Comparison of ENCODE assay signal across 8 mouse cellular contexts in the genomic region with DNA sequence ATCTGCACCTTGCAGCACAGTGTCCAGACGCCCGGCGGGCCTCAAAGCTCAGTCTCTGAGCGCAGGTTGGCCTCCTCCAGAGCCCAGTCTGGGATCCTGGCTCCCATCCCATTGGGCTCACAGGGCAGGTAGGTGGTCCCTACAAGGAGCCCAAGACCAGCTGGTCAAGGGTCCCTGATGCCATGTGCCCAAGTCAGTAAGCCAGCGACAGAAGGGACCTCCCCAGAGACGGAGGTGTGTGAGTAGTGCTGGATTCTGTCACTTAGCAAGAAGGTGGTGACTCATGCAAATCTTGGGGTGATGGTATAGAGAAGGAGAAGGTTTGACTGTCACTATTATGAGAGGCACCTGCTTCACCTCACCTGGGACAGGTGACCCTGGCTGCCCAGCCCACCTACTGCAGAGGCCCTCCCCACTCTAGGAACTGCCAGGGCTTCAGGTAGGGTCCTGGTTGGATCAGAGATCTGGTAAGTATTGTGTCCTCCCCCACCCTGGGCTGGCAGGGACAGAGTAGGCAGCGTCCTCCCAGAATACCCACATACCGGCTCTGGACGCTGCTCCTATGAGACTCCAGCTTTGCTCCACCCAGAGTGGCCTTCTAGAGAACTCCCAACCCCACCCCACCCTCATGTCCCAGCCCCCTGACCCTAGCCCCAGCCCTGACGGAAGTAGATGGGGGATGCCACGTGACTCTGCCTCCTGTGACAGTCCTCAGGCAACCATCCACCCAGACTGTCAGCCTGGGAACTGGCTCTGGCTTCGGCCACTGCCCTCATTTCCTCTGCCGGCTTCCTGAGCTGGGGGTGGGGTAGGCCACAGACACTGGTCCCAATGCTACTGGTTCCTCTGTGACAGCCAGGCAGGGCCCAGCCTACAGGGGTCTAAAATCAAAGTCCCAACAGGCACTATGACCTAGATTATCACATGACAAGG. TPM values are rescaled to one million over a fixed set of nuclear protein-coding genes. Genes with fewer than 3 reads are reported as not detected.
A peak's percentile ranks its signal among the peaks of the same experiment; 100 is the strongest.
DNase-seq lines count a peak whose midpoint lies in the region; ATAC-seq lines count a peak whose summit lies in the region.

No protein-coding gene starts in this region.

- intact Hi-C loops in heart, postnatal 10 days (cut with DNase I), result no loop called here

- ATAC-seq in neural tube, embryonic 13.5 days (ENCODE audit: low read depth), result no peak

- peak overlapping the region; percentile 46 for H3K27ac ChIP-seq in neural tube, embryonic 13.5 days (replicated peaks)

- no peaks in the 10 kb centered on the region for H3K9me3 ChIP-seq in neural tube, embryonic 13.5 days
- H3K9me3 ChIP-seq in megakaryocyte, embryonic 14.5 days, result no peaks in the 10 kb centered on the region

- 0 out of 2 replicates have a peak overlapping the region, but pooled peaks have one; percentile 39 for H3K9ac ChIP-seq in neural tube, embryonic 13.5 days

- 69% methylated on average over 13 of the region's 13 CpGs for WGBS in neural tube, embryonic 13.5 days

- no peak for DNase-seq in neural tube, embryonic 10.5 days (ENCODE audit: extremely low spot score, low spot score)
- DNase-seq in cerebellum, postnatal 36 days, result peak; percentile 68 to 75
- peak; percentile 85 to 86 for DNase-seq in heart, postnatal 10 days
- DNase-seq in kidney, postnatal 36 days, result peak; percentile 85 to 89
- no peak for DNase-seq in urinary bladder, postnatal 14 days (ENCODE audit: low spot score)
- no peak for DNase-seq in thymus, postnatal 14 days

- no peak overlapping the region for H3K4me2 ChIP-seq in neural tube, embryonic 13.5 days

- H3K36me3 ChIP-seq in neural tube, embryonic 13.5 days, result no peaks in the 10 kb centered on the region
- H3K36me3 ChIP-seq in megakaryocyte, embryonic 14.5 days (replicated peaks; ENCODE audit: low read length), result peaks cover 3% of the 10 kb centered on the region

- H3K4me1 ChIP-seq in neural tube, embryonic 13.5 days (replicated peaks), result peaks cover 60% of the 10 kb centered on the region
- peaks cover 89% of the 10 kb centered on the region for H3K4me1 ChIP-seq in megakaryocyte, embryonic 14.5 days

- H3K4me3 ChIP-seq in neural tube, embryonic 13.5 days, result no peak overlapping the region
- H3K4me3 ChIP-seq in megakaryocyte, embryonic 14.5 days (replicated peaks), result peak overlapping the region; percentile 90

- peaks cover 3% of the 10 kb centered on the region; the same call in 1 of the 2 replicates for H3K27me3 ChIP-seq in neural tube, embryonic 13.5 days
- peaks cover 29% of the 10 kb centered on the region for H3K27me3 ChIP-seq in megakaryocyte, embryonic 14.5 days (replicated peaks)

RNA-seq across cellular contexts. Expression of a gene that starts 5.5 kb away (rescaled TPM):
- 28.2 and 34.2 TPM in 2 replicates for polyA plus RNA-seq in neural tube, embryonic 13.5 days (2015; fragmentation: Nextera tagmentation; extraction: Ambion mirVana)
- total RNA-seq in heart, postnatal 10 days (2021), result 1 to 10 TPM; 5.6 to 7.7 TPM
- 4.9 and 5.4 TPM in 2 replicates for polyA plus RNA-seq in megakaryocyte, embryonic 14.5 days (2012; ENCODE audit: insufficient read depth, low replicate concordance)

RNA-seq across cellular contexts. Expression of a gene that starts 45.2 kb away (rescaled TPM):
- 26.1 and 31.3 TPM in 2 replicates for polyA plus RNA-seq in neural tube, embryonic 13.5 days (2015; fragmentation: Nextera tagmentation; extraction: Ambion mirVana)
- total RNA-seq in heart, postnatal 10 days (2021), result 10 to 100 TPM; 10.6 to 13.6 TPM
- 1.5 and 10.4 TPM in 2 replicates for polyA plus RNA-seq in megakaryocyte, embryonic 14.5 days (2012; ENCODE audit: insufficient read depth, low replicate concordance)

RNA-seq across cellular contexts. Expression of a gene that starts 57.1 kb away (rescaled TPM):
- polyA plus RNA-seq in neural tube, embryonic 13.5 days (2015; fragmentation: Nextera tagmentation; extraction: Ambion mirVana), result 20.6 and 21.7 TPM in 2 replicates
- total RNA-seq in heart, postnatal 10 days (2021), result 10 to 100 TPM in 1 of 2 experiments, 1 to 10 TPM in 1; 9.6 to 11.1 TPM
- 16.1 and 46.5 TPM in 2 replicates for polyA plus RNA-seq in megakaryocyte, embryonic 14.5 days (2012; ENCODE audit: insufficient read depth, low replicate concordance)

RNA-seq across cellular contexts. Expression of a gene that starts 57.3 kb away (rescaled TPM):
- 38.0 and 45.6 TPM in 2 replicates for polyA plus RNA-seq in neural tube, embryonic 13.5 days (2015; fragmentation: Nextera tagmentation; extraction: Ambion mirVana)
- 10 to 100 TPM; 49.3 to 61.9 TPM for total RNA-seq in heart, postnatal 10 days (2021)
- polyA plus RNA-seq in megakaryocyte, embryonic 14.5 days (2012; ENCODE audit: insufficient read depth, low replicate concordance), result 49.5 and 106 TPM in 2 replicates

Comparison
In these comparisons a context has a peak if more than half of its experiments do, and no peak if none do; other contexts are left out.
1. DNase-seq: peak in cerebellum, postnatal 36 days (2 of 2), heart, postnatal 10 days (2 of 2) and kidney, postnatal 36 days (2 of 2); none in neural tube, embryonic 10.5 days (single experiment), urinary bladder, postnatal 14 days (single experiment) and thymus, postnatal 14 days (single experiment).